Mouse (Mus musculus): ENCODE results near the gene Col15a1. TPM values are rescaled to one million over a fixed set of nuclear protein-coding genes. Genes with fewer than 3 reads are reported as not detected.

Col15a1 gene
- polyA plus RNA-seq, 1 experiment from 2014 or later, result 4.9 TPM

DNA sequence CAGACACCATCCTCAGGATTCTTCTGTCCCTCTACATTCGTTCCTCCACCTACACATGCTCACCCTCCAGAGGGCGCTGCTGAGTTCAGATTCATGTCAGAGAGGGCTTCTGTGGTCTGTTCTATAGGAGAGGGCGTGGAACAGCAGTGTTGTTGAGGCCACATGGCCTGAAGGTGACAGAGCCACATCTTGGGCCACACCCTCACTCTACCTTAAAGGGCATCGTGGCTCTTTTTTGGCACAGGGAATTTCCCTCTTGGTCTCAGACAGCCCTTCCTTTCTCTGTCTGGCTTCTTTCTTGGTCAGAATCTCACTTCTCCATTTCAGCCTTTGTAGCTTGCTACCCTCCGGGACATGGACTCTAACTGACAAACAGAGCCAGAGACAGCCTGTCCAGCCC, 43.1 kb downstream of the Col15a1 start:
- H3K36me3 ChIP-seq (ENCODE audit: insufficient read depth, low read length), result no peaks in the 10 kb centered on the region; the same call in 1 of the 2 replicates
- H3K4me1 ChIP-seq (ENCODE audit: insufficient read depth, low read depth, low read length), result peaks cover 3% of the 10 kb centered on the region; the same call in 1 of the 2 replicates
- 0 out of 2 replicates have a peak overlapping the region, but pooled peaks have one; percentile 20 for H3K27ac ChIP-seq (ENCODE audit: low read length)
- no peak overlapping the region for H3K4me3 ChIP-seq (ENCODE audit: low read depth, low read length)
- WGBS, result 34% methylated on average over 5 of the region's 5 CpGs
- no peaks in the 10 kb centered on the region for H3K27me3 ChIP-seq (replicated peaks; ENCODE audit: insufficient read depth, low read length)
- no peak for TF ChIP-seq EP300 (IDR thresholded peaks at IDR 0.05)
- peak; percentile 90 for TF ChIP-seq CTCF (IDR thresholded peaks at IDR 0.05)
- peak; percentile 70 for ATAC-seq
- H3K4me2 ChIP-seq (replicated peaks; ENCODE audit: low read depth, low read length), result no peak overlapping the region
- peak; percentile 87 for DNase-seq (ENCODE audit: low spot score)
- H3K9ac ChIP-seq (replicated peaks; ENCODE audit: low read depth), result no peak overlapping the region
- no peaks in the 10 kb centered on the region for H3K9me3 ChIP-seq (ENCODE audit: low read length)

DNA sequence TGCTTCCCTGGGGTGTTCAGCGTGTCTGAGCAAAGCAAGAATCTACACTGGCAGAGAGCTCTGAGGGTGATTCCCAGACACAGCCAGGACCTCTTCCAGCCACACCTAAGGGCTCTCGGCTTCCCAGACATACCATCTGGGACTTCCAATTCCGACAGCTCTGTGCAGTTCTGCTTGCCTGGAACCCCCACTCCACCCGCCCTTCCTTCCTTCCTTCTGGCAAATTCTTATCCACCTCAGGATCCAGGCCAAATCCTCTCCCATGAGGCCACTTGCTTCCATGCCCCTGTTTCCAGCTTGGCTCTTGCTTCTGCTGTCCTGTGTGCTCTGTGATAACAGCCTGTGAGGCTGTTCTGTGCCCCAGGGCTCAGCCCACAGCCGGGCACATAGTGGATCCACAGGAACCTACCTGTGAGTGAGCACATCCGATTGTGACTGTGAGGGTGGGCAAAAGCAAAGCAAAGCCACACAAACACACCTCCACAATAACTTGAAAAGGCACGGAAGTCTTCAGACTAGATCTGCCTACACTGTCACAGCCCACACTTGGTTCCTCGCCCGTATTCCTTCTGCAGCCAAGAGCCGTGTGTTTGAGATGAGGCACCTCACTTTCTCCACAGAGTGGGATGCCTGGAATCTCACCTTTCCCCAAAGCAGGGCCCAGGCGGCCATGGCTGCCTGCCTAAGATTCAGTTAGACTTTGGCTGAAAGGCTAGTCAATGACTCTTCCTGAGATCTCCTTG, 43.9 kb downstream of the Col15a1 start:
- ATAC-seq (peak; percentile 10; the same call in 1 of the 2 replicates), DNase-seq (ENCODE audit: low spot score) (peak; percentile 27)
- Histone ChIP-seq H3K9me3 (ENCODE audit: low read length) (no peaks in the 10 kb centered on the region), H3K27me3 (replicated peaks; ENCODE audit: insufficient read depth, low read length) (no peaks in the 10 kb centered on the region), H3K36me3 (ENCODE audit: insufficient read depth, low read length) (no peaks in the 10 kb centered on the region; the same call in 1 of the 2 replicates), H3K27ac (ENCODE audit: low read length) (no peak overlapping the region), H3K4me2 (replicated peaks; ENCODE audit: low read depth, low read length) (no peak overlapping the region), H3K9ac (replicated peaks; ENCODE audit: low read depth) (no peak overlapping the region), H3K4me3 (ENCODE audit: low read depth, low read length) (no peak overlapping the region), H3K4me1 (ENCODE audit: insufficient read depth, low read depth, low read length) (peaks cover 3% of the 10 kb centered on the region; the same call in 1 of the 2 replicates)
- WGBS, result 60% methylated on average over 11 of the region's 11 CpGs
- TF ChIP-seq EP300 (IDR thresholded peaks at IDR 0.05) (no peak), CTCF (IDR thresholded peaks at IDR 0.05) (no peak)

DNA sequence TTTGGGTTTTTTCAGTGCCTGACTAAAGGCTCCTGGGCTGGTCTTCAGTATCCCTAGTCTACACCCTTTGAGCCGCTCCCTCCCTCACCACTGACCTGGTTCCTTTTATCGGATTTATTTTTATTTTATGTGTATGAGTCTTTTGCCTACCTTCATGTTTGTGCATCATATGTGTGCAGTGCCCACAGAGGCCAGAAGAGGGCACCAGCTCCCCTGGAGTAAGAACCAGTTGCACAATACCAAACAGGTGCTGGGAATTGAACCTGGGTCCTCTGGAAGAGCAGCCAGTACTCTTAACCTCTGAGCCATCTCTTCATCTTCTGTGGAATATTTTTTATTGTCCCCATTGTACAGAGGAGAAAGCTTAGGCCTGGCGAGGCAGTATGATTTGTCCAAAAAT, 44.7 kb downstream of the Col15a1 start:
- no peak overlapping the region for H3K9ac ChIP-seq (replicated peaks; ENCODE audit: low read depth)
- TF ChIP-seq EP300 (IDR thresholded peaks at IDR 0.05) (no peak), CTCF (IDR thresholded peaks at IDR 0.05) (peak; percentile 37)
- ATAC-seq (no peak), DNase-seq (ENCODE audit: low spot score) (no peak)
- H3K27ac ChIP-seq (ENCODE audit: low read length), result no peak overlapping the region
- H3K4me1 ChIP-seq (ENCODE audit: insufficient read depth, low read depth, low read length), result peaks cover 3% of the 10 kb centered on the region; the same call in 1 of the 2 replicates
- 95% methylated on average over 3 of the region's 3 CpGs for WGBS
- no peaks in the 10 kb centered on the region for H3K27me3 ChIP-seq (replicated peaks; ENCODE audit: insufficient read depth, low read length)
- no peaks in the 10 kb centered on the region for H3K9me3 ChIP-seq (ENCODE audit: low read length)
- H3K4me3 ChIP-seq (ENCODE audit: low read depth, low read length), result no peak overlapping the region
- H3K4me2 ChIP-seq (replicated peaks; ENCODE audit: low read depth, low read length), result no peak overlapping the region
- H3K36me3 ChIP-seq (ENCODE audit: insufficient read depth, low read length), result no peaks in the 10 kb centered on the region; the same call in 1 of the 2 replicates

DNA sequence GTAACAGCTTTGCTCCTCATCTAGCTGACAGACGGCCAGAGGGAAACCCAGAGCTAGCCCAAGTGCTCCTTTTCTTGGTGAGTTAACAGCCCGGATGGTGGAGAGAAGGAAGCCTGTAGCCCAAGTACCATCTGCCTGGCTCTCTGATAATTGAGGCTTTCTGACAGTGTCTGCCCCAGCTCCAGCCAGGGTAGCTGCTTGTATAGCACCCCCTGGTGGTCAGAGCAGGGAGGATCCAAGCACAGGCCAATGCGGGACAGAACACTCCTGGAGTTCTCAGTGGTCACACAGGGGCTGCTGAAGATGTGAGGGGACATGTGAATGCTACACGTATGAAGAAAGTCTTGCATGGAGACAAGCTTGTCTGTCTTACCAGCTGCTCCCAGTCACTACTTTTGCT, 47.7 kb downstream of the Col15a1 start:
- Histone ChIP-seq H3K27me3 (replicated peaks; ENCODE audit: insufficient read depth, low read length) (no peaks in the 10 kb centered on the region), H3K9me3 (ENCODE audit: low read length) (no peaks in the 10 kb centered on the region), H3K4me1 (ENCODE audit: insufficient read depth, low read depth, low read length) (peaks cover 3% of the 10 kb centered on the region; the same call in 1 of the 2 replicates), H3K36me3 (ENCODE audit: insufficient read depth, low read length) (no peaks in the 10 kb centered on the region; the same call in 1 of the 2 replicates), H3K27ac (ENCODE audit: low read length) (no peak overlapping the region), H3K4me2 (replicated peaks; ENCODE audit: low read depth, low read length) (no peak overlapping the region), H3K9ac (replicated peaks; ENCODE audit: low read depth) (no peak overlapping the region), H3K4me3 (ENCODE audit: low read depth, low read length) (no peak overlapping the region)
- TF ChIP-seq EP300 (IDR thresholded peaks at IDR 0.05), result no peak
- TF ChIP-seq CTCF (IDR thresholded peaks at IDR 0.05), result peak; percentile 96
- peak; percentile 78 for DNase-seq (ENCODE audit: low spot score)
- ATAC-seq, result peak; percentile 69
- 40% methylated on average over 4 of the region's 4 CpGs for WGBS

DNA sequence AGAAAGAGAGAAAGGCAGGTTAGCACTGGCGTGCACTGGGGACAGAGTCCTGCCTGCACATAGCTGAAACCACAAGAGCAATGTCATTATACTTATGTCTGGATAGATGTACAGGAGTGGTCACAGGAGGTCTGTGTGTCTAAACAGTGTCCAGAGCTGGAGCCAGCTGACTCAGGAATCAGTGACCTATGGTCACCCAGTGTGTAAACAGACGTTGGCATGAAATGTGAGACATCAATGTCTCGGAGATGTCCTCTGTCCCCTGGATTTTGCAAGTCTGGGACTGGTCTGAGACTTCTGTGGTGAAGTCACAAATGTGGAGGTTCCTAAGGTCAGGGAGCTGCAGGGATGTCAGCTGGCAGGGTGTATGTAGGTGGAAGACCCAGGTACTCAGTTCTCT, 50.2 kb downstream of the Col15a1 start:
- no peaks in the 10 kb centered on the region for H3K27me3 ChIP-seq (replicated peaks; ENCODE audit: insufficient read depth, low read length)
- no peak overlapping the region for H3K9ac ChIP-seq (replicated peaks; ENCODE audit: low read depth)
- no peaks in the 10 kb centered on the region for H3K36me3 ChIP-seq (ENCODE audit: insufficient read depth, low read length)
- H3K9me3 ChIP-seq (ENCODE audit: low read length), result no peaks in the 10 kb centered on the region
- H3K27ac ChIP-seq (ENCODE audit: low read length), result no peak overlapping the region
- ATAC-seq (no peak; the same call in 1 of the 2 replicates), DNase-seq (ENCODE audit: low spot score) (no peak)
- WGBS, result 56% methylated on average over 3 of the region's 3 CpGs
- TF ChIP-seq EP300 (IDR thresholded peaks at IDR 0.05) (no peak), CTCF (IDR thresholded peaks at IDR 0.05) (no peak)
- no peaks in the 10 kb centered on the region for H3K4me1 ChIP-seq (ENCODE audit: insufficient read depth, low read depth, low read length)
- H3K4me2 ChIP-seq (replicated peaks; ENCODE audit: low read depth, low read length), result no peak overlapping the region
- H3K4me3 ChIP-seq (ENCODE audit: low read depth, low read length), result no peak overlapping the region

DNA sequence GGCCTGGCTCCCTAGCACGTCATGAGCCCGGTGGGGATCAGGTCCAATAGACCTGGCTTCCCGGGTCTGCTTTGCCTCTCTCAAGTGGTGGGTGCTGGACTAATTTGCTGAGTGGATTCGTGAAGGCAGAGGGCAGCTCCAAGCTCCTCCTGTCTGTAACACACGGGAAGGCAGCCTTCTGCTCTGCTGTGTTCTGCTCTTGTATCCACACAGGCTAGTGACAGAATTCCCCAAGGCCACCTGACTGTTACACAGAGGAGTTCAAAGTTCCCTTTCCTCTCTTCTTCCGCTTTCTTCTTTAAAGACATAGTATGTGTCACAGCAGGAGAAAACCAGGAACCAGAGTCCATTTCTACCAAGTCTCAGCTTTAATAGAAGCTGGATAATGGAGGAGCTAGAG, 53.1 kb downstream of the Col15a1 start:
- Histone ChIP-seq H3K4me3 (ENCODE audit: low read depth, low read length) (no peak overlapping the region), H3K9ac (replicated peaks; ENCODE audit: low read depth) (no peak overlapping the region), H3K4me2 (replicated peaks; ENCODE audit: low read depth, low read length) (no peak overlapping the region), H3K27ac (ENCODE audit: low read length) (no peak overlapping the region), H3K9me3 (ENCODE audit: low read length) (no peaks in the 10 kb centered on the region), H3K36me3 (ENCODE audit: insufficient read depth, low read length) (no peaks in the 10 kb centered on the region), H3K27me3 (replicated peaks; ENCODE audit: insufficient read depth, low read length) (no peaks in the 10 kb centered on the region), H3K4me1 (ENCODE audit: insufficient read depth, low read depth, low read length) (no peaks in the 10 kb centered on the region)
- no peak for TF ChIP-seq CTCF (IDR thresholded peaks at IDR 0.05)
- TF ChIP-seq EP300 (IDR thresholded peaks at IDR 0.05), result no peak
- peak; percentile 37 for DNase-seq (ENCODE audit: low spot score)
- no peak for ATAC-seq
- WGBS, result 79% methylated on average over 6 of the region's 6 CpGs
